Mouse (Mus musculus) ovary, adult 2 months (tissue): Measurements from ENCODE around the gene Icosl. TPM values are rescaled to one million over a fixed set of nuclear protein-coding genes. Genes with fewer than 3 reads are reported as not detected.

Source experiments
- polyA plus RNA-seq: library from polyadenylated mRNA; depleted of rRNA; stranded (reverse); fragments of >200 nt; gene quantifications from 2 replicates; pipeline ENCODE4 v1.2.3, GENCODE M21; 2012; rRNA removed

Gene Icosl
- polyA plus RNA-seq: 29.7 and 41.0 TPM in 2 replicates

DNA sequence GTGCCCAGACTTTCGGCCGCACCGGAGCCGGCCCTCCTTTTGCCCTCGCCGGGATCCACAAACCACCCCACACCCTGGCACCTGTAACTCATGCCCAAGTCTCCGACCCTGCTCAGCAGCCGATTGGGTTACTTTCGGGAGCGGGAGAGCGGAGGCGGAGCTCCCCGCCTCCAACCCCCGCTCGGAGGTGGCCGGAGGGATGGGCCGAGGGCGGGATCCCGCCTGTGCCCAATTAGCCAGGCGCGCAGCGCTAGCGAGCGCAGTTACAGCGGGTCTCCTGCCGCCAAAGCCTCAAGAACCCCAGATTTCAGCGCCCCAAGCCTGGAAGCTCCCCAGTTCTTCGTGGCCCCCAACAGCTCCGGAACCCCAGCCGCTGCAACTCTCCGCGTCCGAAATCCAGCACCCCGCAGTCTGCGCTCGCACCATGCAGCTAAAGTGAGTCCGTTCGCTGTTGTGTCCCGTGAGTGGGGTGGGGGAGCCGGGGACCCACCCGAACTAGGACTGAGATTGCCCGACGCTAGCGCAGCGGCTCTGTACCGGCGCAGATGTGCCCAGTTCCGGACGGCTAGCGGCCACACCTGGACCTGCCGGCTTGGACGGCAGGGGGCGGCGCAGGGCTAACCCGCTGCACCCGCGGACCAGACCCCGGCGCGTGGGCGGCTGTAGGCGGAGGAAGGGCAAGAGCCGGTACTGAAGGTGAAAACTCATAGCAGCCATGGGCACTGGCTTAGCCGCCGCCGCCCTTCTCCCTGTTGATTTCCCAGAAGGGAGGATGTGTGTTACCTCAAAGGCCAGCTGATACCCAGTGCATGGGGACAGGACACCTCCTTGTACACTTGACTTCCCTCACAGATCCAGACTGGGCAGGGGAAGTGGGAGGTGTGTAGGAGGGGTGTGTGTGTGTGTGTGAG, at the start of gene Icosl:
Gene Icosl, plus strand, starts transcription at position 202 of the 911 bp plus-strand sequence.

DNA sequence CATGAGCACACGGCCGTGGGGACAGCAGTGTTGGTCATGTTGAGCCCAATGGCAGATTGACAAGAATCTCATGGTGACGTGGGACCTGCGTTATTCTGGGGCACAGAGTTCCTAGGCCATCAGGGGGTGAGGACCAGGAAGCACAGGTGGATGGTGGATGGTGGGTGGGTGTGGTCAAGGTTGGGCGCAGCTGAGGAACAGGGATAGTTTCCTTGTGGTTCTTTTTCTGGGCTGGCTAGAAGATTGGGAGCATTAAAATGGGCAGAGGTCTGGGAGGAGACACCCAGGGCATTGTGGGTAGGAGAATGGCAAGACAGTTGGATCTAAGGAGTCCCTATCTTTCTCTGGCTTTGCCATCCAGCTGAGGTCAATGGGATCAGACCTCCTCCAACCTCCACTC, 27.5 kb upstream of the Icosl start, which contains the start of gene Dnmt3l:
Gene Dnmt3l, plus strand, starts transcription at position 301 of the 400 bp plus-strand sequence.

DNA sequence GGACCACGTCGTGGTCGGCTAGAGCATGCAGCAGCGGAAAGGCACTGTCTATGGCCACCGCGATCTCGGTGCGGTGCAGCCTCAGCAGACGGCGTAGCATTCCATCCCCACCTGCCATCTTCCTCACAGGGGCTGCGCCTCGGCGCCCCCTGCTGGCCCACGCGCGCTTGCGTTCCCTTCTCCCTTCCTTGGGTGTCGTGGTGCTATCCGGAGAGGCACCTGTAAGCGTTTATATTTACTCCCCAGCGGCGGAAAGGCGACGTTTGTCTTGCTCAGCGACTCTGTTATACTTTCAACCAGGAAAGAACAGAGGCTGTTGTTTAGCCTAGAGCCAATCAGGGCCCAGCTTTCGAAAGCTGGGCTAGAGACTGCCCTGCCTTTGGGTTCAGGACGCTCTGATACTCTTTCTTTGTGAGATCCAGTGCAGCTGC, 25.7 kb upstream of the Icosl start, which contains the start of gene Aire:
Gene Aire, minus strand, starts transcription at position 205 of the 431 bp plus-strand sequence.

Other genes with a start within 250 kb of the Icosl start
- gene Krtap10-4, start 242.2 kb upstream of the Icosl start, polyA plus RNA-seq: not detected in 2 replicates
- not detected in 2 replicates for gene Krtap10-10, start 233.4 kb upstream of the Icosl start, polyA plus RNA-seq
- gene Gm36176, start 222.5 kb upstream of the Icosl start, polyA plus RNA-seq: not detected in 2 replicates
- not detected in 2 replicates for gene Gm10318, start 216.4 kb upstream of the Icosl start, polyA plus RNA-seq
- gene Gm3285, start 207.3 kb upstream of the Icosl start, polyA plus RNA-seq: not detected in 2 replicates
- 3.4 and 3.8 TPM in 2 replicates for gene Lrrc3, start 166.8 kb upstream of the Icosl start, polyA plus RNA-seq
- 1.5 and 1.6 TPM in 2 replicates for gene Trpm2, start 98.7 kb upstream of the Icosl start, polyA plus RNA-seq
- 104 and 111 TPM in 2 replicates for gene 1810043G02Rik, start 90.8 kb upstream of the Icosl start, polyA plus RNA-seq
- gene Pfkl, start 59.2 kb upstream of the Icosl start, polyA plus RNA-seq: 168 and 197 TPM in 2 replicates
- 2.7 and 3.3 TPM in 2 replicates for gene Dnmt3l, start 27.4 kb upstream of the Icosl start, polyA plus RNA-seq
- gene Aire, start 25.7 kb upstream of the Icosl start, polyA plus RNA-seq: 3.6 TPM in 2 replicates
- 190 and 196 TPM in 2 replicates for gene D10Jhu81e, start 100.5 kb downstream of the Icosl start, polyA plus RNA-seq
- 16.8 and 17.9 TPM in 2 replicates for gene Pwp2, start 115.8 kb downstream of the Icosl start, polyA plus RNA-seq
- gene Trappc10, start 175.3 kb downstream of the Icosl start, polyA plus RNA-seq: 61.7 and 63.2 TPM in 2 replicates